Mouse (Mus musculus): ENCODE data around the gene Crybg2. TPM values are rescaled to one million over a fixed set of nuclear protein-coding genes. Genes with fewer than 3 reads are reported as not detected.

Crybg2 gene
- polyA plus RNA-seq, 1 experiment, result not detected

GRCm38 (mm10) chr4:134118126-134118800 lies 57.6 kb downstream of the Crybg2 start:
- TF ChIP-seq FLI1 (IDR thresholded peaks at IDR 0.05; ENCODE audit: low read length) (no peak), GATA1 (IDR thresholded peaks at IDR 0.05; ENCODE audit: borderline replicate concordance, low read length) (no peak)
- Histone ChIP-seq H3K36me3 (replicated peaks; ENCODE audit: low read length) (peaks cover 36% of the 10 kb centered on the region), H3K9me3 (no peaks in the 10 kb centered on the region), H3K4me3 (replicated peaks) (peak overlapping the region; percentile 68), H3K4me1 (peaks cover 100% of the 10 kb centered on the region), H3K27me3 (replicated peaks) (no peaks in the 10 kb centered on the region)

- H3K4me1 ChIP-seq, result peaks cover 100% of the 10 kb centered on the region
- H3K36me3 ChIP-seq (replicated peaks; ENCODE audit: low read length), result peaks cover 42% of the 10 kb centered on the region
- H3K4me3 ChIP-seq (replicated peaks), result peak overlapping the region; percentile 69
- no peaks in the 10 kb centered on the region for H3K9me3 ChIP-seq
- TF ChIP-seq GATA1 (IDR thresholded peaks at IDR 0.05; ENCODE audit: borderline replicate concordance, low read length) (no peak), FLI1 (IDR thresholded peaks at IDR 0.05; ENCODE audit: low read length) (no peak)
- no peaks in the 10 kb centered on the region for H3K27me3 ChIP-seq (replicated peaks)
These were observed 58.4 kb downstream of the Crybg2 start for GRCm38 (mm10) chr4:134119042-134119441.

- Histone ChIP-seq H3K4me3 (replicated peaks) (peak overlapping the region; percentile 69), H3K36me3 (replicated peaks; ENCODE audit: low read length) (peaks cover 44% of the 10 kb centered on the region), H3K27me3 (replicated peaks) (no peaks in the 10 kb centered on the region), H3K4me1 (peaks cover 100% of the 10 kb centered on the region), H3K9me3 (no peaks in the 10 kb centered on the region)
- TF ChIP-seq FLI1 (IDR thresholded peaks at IDR 0.05; ENCODE audit: low read length) (no peak), GATA1 (IDR thresholded peaks at IDR 0.05; ENCODE audit: borderline replicate concordance, low read length) (no peak)
These were observed 59.0 kb downstream of the Crybg2 start for GRCm38 (mm10) chr4:134119644-134120043.

- no peak for TF ChIP-seq FLI1 (IDR thresholded peaks at IDR 0.05; ENCODE audit: low read length)
- no peak for TF ChIP-seq GATA1 (IDR thresholded peaks at IDR 0.05; ENCODE audit: borderline replicate concordance, low read length)
These were observed 59.7 kb downstream of the Crybg2 start for GRCm38 (mm10) chr4:134120192-134120805.

GRCm38 (mm10) chr4:134120916-134121315 lies 60.3 kb downstream of the Crybg2 start:
- peaks cover 100% of the 10 kb centered on the region for H3K4me1 ChIP-seq
- no peak for TF ChIP-seq FLI1 (IDR thresholded peaks at IDR 0.05; ENCODE audit: low read length)
- peak overlapping the region; percentile 46 for H3K4me3 ChIP-seq (replicated peaks)
- no peaks in the 10 kb centered on the region for H3K27me3 ChIP-seq (replicated peaks)
- peaks cover 47% of the 10 kb centered on the region for H3K36me3 ChIP-seq (replicated peaks; ENCODE audit: low read length)
- no peaks in the 10 kb centered on the region for H3K9me3 ChIP-seq

More at GRCm38 (mm10) chr4:134120192-134120805, 59.7 kb downstream of the Crybg2 start:
- Histone ChIP-seq H3K9me3 (no peaks in the 10 kb centered on the region), H3K36me3 (replicated peaks; ENCODE audit: low read length) (peaks cover 46% of the 10 kb centered on the region), H3K4me3 (replicated peaks) (peak overlapping the region; percentile 53), H3K27me3 (replicated peaks) (no peaks in the 10 kb centered on the region), H3K4me1 (peaks cover 100% of the 10 kb centered on the region)

- Histone ChIP-seq H3K27me3 (replicated peaks) (no peaks in the 10 kb centered on the region), H3K4me3 (replicated peaks) (peak overlapping the region; percentile 65), H3K36me3 (replicated peaks; ENCODE audit: low read length) (peaks cover 50% of the 10 kb centered on the region), H3K4me1 (peaks cover 100% of the 10 kb centered on the region), H3K9me3 (no peaks in the 10 kb centered on the region)
- TF ChIP-seq FLI1 (IDR thresholded peaks at IDR 0.05; ENCODE audit: low read length) (no peak), GATA1 (IDR thresholded peaks at IDR 0.05; ENCODE audit: borderline replicate concordance, low read length) (no peak)
These were observed 61.0 kb downstream of the Crybg2 start for GRCm38 (mm10) chr4:134121571-134121970.

- Histone ChIP-seq H3K4me1 (peaks cover 100% of the 10 kb centered on the region), H3K4me3 (replicated peaks) (no peak overlapping the region), H3K36me3 (replicated peaks; ENCODE audit: low read length) (peaks cover 58% of the 10 kb centered on the region), H3K9me3 (no peaks in the 10 kb centered on the region), H3K27me3 (replicated peaks) (no peaks in the 10 kb centered on the region)
- TF ChIP-seq FLI1 (IDR thresholded peaks at IDR 0.05; ENCODE audit: low read length) (no peak), GATA1 (IDR thresholded peaks at IDR 0.05; ENCODE audit: borderline replicate concordance, low read length) (no peak)
These were observed 61.7 kb downstream of the Crybg2 start for GRCm38 (mm10) chr4:134122281-134122680.

- Histone ChIP-seq H3K36me3 (replicated peaks; ENCODE audit: low read length) (peaks cover 57% of the 10 kb centered on the region), H3K4me3 (replicated peaks) (no peak overlapping the region), H3K27me3 (replicated peaks) (no peaks in the 10 kb centered on the region), H3K4me1 (peaks cover 100% of the 10 kb centered on the region), H3K9me3 (no peaks in the 10 kb centered on the region)
- TF ChIP-seq GATA1 (IDR thresholded peaks at IDR 0.05; ENCODE audit: borderline replicate concordance, low read length) (no peak), FLI1 (IDR thresholded peaks at IDR 0.05; ENCODE audit: low read length) (no peak)
These were observed 62.5 kb downstream of the Crybg2 start for GRCm38 (mm10) chr4:134123147-134123546.

- H3K4me3 ChIP-seq (replicated peaks), result peak overlapping the region; percentile 86
- no peaks in the 10 kb centered on the region for H3K27me3 ChIP-seq (replicated peaks)
- TF ChIP-seq FLI1 (IDR thresholded peaks at IDR 0.05; ENCODE audit: low read length) (no peak), GATA1 (IDR thresholded peaks at IDR 0.05; ENCODE audit: borderline replicate concordance, low read length) (no peak)
- H3K36me3 ChIP-seq (replicated peaks; ENCODE audit: low read length), result peaks cover 54% of the 10 kb centered on the region
- H3K9me3 ChIP-seq, result no peaks in the 10 kb centered on the region
- H3K4me1 ChIP-seq, result peaks cover 93% of the 10 kb centered on the region
These were observed 63.3 kb downstream of the Crybg2 start for GRCm38 (mm10) chr4:134123680-134124551.
